Mouse (Mus musculus): ENCODE measurements around the gene Iqgap3. TPM values are rescaled to one million over a fixed set of nuclear protein-coding genes. Genes with fewer than 3 reads are reported as not detected.

The Iqgap3 gene
- polyA plus RNA-seq, 1 experiment = 19.7 TPM

DNA sequence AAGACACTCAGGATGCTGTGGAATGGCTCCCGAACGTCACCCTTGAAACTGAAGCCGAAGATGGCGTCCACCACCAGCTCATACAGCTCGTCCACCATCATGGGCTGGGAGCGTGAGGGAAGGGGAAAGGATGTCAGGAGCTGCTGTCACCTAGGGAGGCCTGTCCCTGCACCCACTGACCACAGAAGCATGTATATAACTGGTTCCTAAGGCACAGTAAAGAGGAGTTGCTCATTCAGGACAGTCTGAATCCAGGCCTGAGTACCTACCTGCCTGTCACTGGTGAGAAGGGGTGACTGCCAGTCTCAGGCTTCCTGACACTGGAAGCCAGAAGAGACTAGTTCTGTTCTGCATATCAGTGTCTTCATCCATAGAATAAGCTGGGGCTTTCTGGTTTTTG lies 24.7 kb upstream of the Iqgap3 start:
- Histone ChIP-seq H3K4me3 (ENCODE audit: control insufficient read depth, insufficient read depth, low read length) (no peak overlapping the region), H3K27ac (ENCODE audit: control insufficient read depth, insufficient read depth, low read length) (no peak overlapping the region), H3K27me3 (ENCODE audit: control insufficient read depth, insufficient read depth, low read length) (no peaks in the 10 kb centered on the region), H3K36me3 (ENCODE audit: control insufficient read depth, insufficient read depth, low read length) (no peaks in the 10 kb centered on the region; the same call in 1 of the 2 replicates), H3K4me1 (replicated peaks; ENCODE audit: control insufficient read depth, insufficient read depth, low read length) (peaks cover 8% of the 10 kb centered on the region)
- TF ChIP-seq POLR2A (IDR thresholded peaks at IDR 0.05; ENCODE audit: control insufficient read depth, extremely low read depth, insufficient read depth, low read length, poor library complexity) (no peak), CTCF (IDR thresholded peaks at IDR 0.05; ENCODE audit: borderline replicate concordance, control insufficient read depth, extremely low read depth, insufficient read depth, low read length, poor library complexity) (no peak)
- 96% methylated on average over 6 of the region's 6 CpGs for WGBS
- no peak for DNase-seq

DNA sequence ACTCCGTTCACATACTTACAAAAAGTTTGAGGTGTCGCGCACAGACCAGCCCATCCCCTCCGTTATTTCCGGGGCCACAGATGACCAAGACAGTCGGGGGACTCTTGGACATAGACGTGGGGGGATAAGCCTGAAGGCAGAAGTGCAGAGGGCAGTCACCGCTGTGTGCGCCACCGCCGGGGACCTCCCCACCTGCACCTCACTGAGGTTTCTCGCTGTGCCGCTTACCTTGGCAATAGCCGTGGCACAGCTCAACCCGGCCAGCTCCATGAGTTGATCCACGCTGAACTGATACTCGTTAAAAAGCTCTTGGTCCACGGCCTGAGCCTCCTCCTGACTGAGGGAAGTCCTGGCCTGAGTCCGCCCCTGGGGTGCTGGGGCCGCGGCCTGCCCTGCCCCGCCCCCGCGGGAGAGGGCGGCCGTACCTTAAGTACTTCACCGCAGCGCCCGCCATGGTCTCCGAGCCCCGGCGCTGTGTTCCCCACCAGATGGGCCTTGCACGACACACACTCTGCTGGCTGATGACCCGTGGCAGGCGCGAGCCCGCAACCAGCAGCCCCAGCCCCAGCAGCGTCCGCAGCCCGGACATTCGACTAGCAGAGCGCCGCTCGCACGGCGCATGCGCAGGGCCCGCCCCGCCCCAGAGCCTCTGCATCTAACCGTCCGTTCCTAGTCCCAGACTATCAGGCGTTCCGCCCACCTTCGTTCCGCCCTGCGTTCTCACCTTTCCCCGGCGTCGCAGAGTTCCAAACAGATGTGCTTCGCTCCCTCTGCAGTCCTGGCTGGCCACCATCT lies 23.7 kb upstream of the Iqgap3 start, which contains the start of gene Naxe:
Naxe (minus strand) TSS at position 594 of the 795 bp plus-strand sequence.
- WGBS = under 1% methylated on average over 60 of the region's 60 CpGs
- Histone ChIP-seq H3K4me1 (replicated peaks; ENCODE audit: control insufficient read depth, insufficient read depth, low read length) (peaks cover 8% of the 10 kb centered on the region), H3K4me3 (ENCODE audit: control insufficient read depth, insufficient read depth, low read length) (peak within 1 kb of the TSS; percentile 98), H3K27me3 (ENCODE audit: control insufficient read depth, insufficient read depth, low read length) (no peaks in the 10 kb centered on the region), H3K27ac (ENCODE audit: control insufficient read depth, insufficient read depth, low read length) (no peak within 1 kb of the TSS), H3K36me3 (ENCODE audit: control insufficient read depth, insufficient read depth, low read length) (no peaks in the 10 kb centered on the region)
- peak; percentile 76 for DNase-seq
- peak; percentile 46; the same call in 1 of the 2 replicates for TF ChIP-seq CTCF (IDR thresholded peaks at IDR 0.05; ENCODE audit: borderline replicate concordance, control insufficient read depth, extremely low read depth, insufficient read depth, low read length, poor library complexity)
- peak; percentile 48; the same call in 1 of the 2 replicates for TF ChIP-seq POLR2A (IDR thresholded peaks at IDR 0.05; ENCODE audit: control insufficient read depth, extremely low read depth, insufficient read depth, low read length, poor library complexity)

DNA sequence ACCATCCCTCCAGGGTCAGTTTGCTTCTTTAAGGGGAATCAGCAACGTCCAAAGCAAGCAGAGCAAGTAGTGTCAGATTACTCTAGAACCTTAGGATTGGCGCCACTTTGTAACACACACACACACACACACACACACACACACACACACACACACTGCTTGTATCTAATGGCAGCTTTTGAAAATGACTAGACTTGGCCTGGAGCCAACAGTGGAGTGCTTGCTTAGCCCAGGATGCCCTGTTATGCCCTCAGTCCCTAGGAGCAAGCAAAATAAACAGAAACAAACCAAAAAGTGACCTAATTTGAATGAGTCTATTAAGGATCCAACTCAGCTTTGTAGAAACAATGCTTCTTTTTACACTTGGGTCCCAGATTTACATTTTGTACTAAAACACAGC lies 13.4 kb upstream of the Iqgap3 start:
- H3K27ac ChIP-seq (ENCODE audit: control insufficient read depth, insufficient read depth, low read length) = no peak overlapping the region
- DNase-seq = no peak
- H3K4me3 ChIP-seq (ENCODE audit: control insufficient read depth, insufficient read depth, low read length) = no peak overlapping the region
- TF ChIP-seq POLR2A (IDR thresholded peaks at IDR 0.05; ENCODE audit: control insufficient read depth, extremely low read depth, insufficient read depth, low read length, poor library complexity) (no peak), CTCF (IDR thresholded peaks at IDR 0.05; ENCODE audit: borderline replicate concordance, control insufficient read depth, extremely low read depth, insufficient read depth, low read length, poor library complexity) (no peak)
- no peaks in the 10 kb centered on the region for H3K36me3 ChIP-seq (ENCODE audit: control insufficient read depth, insufficient read depth, low read length)
- whole genome bisulfite sequencing = 64% methylated on average over 2 of the region's 2 CpGs
- H3K27me3 ChIP-seq (ENCODE audit: control insufficient read depth, insufficient read depth, low read length) = 0 out of 2 replicates have a peak, but pooled peaks cover 2% of the 10 kb centered on the region
- H3K4me1 ChIP-seq (replicated peaks; ENCODE audit: control insufficient read depth, insufficient read depth, low read length) = no peaks in the 10 kb centered on the region

DNA sequence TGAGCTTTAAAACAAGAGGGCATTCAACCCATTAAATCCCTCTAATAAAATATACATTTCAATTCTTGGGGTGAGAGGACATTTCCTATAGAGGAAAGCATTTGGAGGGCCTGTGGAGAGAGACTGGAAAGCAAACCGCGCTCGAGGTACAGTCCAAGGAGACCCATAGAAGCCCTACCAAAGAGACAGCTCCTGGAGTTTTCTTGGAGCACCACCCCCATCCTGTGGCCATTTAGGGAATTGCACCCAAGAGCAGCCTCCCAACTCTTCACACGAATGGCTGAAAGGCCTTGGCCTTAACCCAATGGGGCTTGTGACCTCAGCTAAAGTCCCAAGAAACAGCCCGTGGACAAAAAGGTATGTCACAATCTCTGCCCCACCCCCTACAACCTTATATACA lies 10.0 kb upstream of the Iqgap3 start:
- WGBS = 4% methylated on average over 5 of the region's 5 CpGs
- Histone ChIP-seq H3K27me3 (ENCODE audit: control insufficient read depth, insufficient read depth, low read length) (no peaks in the 10 kb centered on the region), H3K4me1 (replicated peaks; ENCODE audit: control insufficient read depth, insufficient read depth, low read length) (no peaks in the 10 kb centered on the region), H3K27ac (ENCODE audit: control insufficient read depth, insufficient read depth, low read length) (no peak overlapping the region), H3K36me3 (ENCODE audit: control insufficient read depth, insufficient read depth, low read length) (no peaks in the 10 kb centered on the region), H3K4me3 (ENCODE audit: control insufficient read depth, insufficient read depth, low read length) (no peak overlapping the region)
- peak; percentile 85 for DNase-seq
- peak; percentile 77; the same call in 1 of the 2 replicates for TF ChIP-seq CTCF (IDR thresholded peaks at IDR 0.05; ENCODE audit: borderline replicate concordance, control insufficient read depth, extremely low read depth, insufficient read depth, low read length, poor library complexity)
- no peak for TF ChIP-seq POLR2A (IDR thresholded peaks at IDR 0.05; ENCODE audit: control insufficient read depth, extremely low read depth, insufficient read depth, low read length, poor library complexity)

DNA sequence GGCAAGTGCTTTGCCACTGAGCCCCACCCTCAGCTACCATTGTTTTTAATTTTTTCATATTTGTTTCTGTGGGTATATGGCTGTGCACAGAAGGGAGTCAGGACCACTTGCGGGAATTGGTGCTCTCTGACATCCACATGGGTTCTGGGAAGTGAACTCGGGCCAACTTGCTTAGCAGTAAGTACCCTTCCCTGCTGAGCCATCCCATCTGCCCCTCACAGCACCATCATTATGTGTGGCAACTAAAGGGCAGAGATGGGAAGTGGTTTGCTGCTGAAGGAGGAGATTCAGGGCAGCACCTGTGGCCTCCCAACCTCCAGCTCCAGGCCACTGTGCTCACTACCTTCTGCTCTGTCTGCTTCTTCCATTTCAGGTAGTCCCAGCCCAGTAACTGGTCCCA lies 8.1 kb upstream of the Iqgap3 start:
- TF ChIP-seq POLR2A (IDR thresholded peaks at IDR 0.05; ENCODE audit: control insufficient read depth, extremely low read depth, insufficient read depth, low read length, poor library complexity) (no peak), CTCF (IDR thresholded peaks at IDR 0.05; ENCODE audit: borderline replicate concordance, control insufficient read depth, extremely low read depth, insufficient read depth, low read length, poor library complexity) (no peak)
- Histone ChIP-seq H3K36me3 (ENCODE audit: control insufficient read depth, insufficient read depth, low read length) (no peaks in the 10 kb centered on the region), H3K4me3 (ENCODE audit: control insufficient read depth, insufficient read depth, low read length) (no peak overlapping the region), H3K27ac (ENCODE audit: control insufficient read depth, insufficient read depth, low read length) (no peak overlapping the region), H3K27me3 (ENCODE audit: control insufficient read depth, insufficient read depth, low read length) (no peaks in the 10 kb centered on the region), H3K4me1 (replicated peaks; ENCODE audit: control insufficient read depth, insufficient read depth, low read length) (no peaks in the 10 kb centered on the region)
- no peak for DNase-seq
- WGBS = 72% methylated on average over 2 of the region's 2 CpGs

DNA sequence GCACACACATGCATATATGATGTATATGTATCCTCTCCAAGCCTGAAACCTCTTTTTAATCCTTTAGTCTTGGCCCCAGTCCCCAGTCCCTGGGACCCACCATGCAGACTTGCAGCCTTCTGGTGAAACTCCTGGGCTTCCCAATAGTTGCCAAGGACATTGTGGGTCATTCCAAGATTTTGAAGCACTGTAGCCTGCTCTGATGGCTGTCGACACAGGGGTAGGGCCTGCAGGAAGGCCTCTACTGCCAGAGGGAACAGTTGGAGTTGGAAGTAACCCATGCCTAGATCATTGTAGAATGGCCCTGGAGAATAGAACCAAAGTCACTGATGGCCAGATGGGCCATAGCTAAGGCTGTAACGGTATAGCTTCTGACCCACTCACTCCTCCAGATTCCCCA lies 7.4 kb upstream of the Iqgap3 start:
- no peak for TF ChIP-seq CTCF (IDR thresholded peaks at IDR 0.05; ENCODE audit: borderline replicate concordance, control insufficient read depth, extremely low read depth, insufficient read depth, low read length, poor library complexity)
- no peak for TF ChIP-seq POLR2A (IDR thresholded peaks at IDR 0.05; ENCODE audit: control insufficient read depth, extremely low read depth, insufficient read depth, low read length, poor library complexity)
- DNase-seq = no peak
- WGBS = 82% methylated on average over 2 of the region's 2 CpGs
- Histone ChIP-seq H3K4me3 (ENCODE audit: control insufficient read depth, insufficient read depth, low read length) (no peak overlapping the region), H3K27ac (ENCODE audit: control insufficient read depth, insufficient read depth, low read length) (no peak overlapping the region), H3K4me1 (replicated peaks; ENCODE audit: control insufficient read depth, insufficient read depth, low read length) (no peaks in the 10 kb centered on the region), H3K27me3 (ENCODE audit: control insufficient read depth, insufficient read depth, low read length) (no peaks in the 10 kb centered on the region), H3K36me3 (ENCODE audit: control insufficient read depth, insufficient read depth, low read length) (no peaks in the 10 kb centered on the region)

Measured in thymus, adult 2 months (tissue).